Mouse (Mus musculus): ENCODE measurements at regions not wholly inside any gene's neighbourhood (a gene's known extent, or its start where the extent isn't known, plus 50 kb on each side); places are given as distances from the start of the nearest gene placed in this dataset.

- Histone ChIP-seq H3K4me3 (no peak overlapping the region), H3K4me2 (no peak overlapping the region), H3K36me3 (replicated peaks) (no peaks in the 10 kb centered on the region), H3K27ac (no peak overlapping the region), H3K4me1 (no peaks in the 10 kb centered on the region), H3K9me3 (no peaks in the 10 kb centered on the region), H3K9ac (no peak overlapping the region), H3K27me3 (replicated peaks) (no peaks in the 10 kb centered on the region)
- no peak for ATAC-seq (replicated peaks)
- WGBS: 93% methylated on average over 7 of the region's 7 CpGs
These were observed 59.6 kb upstream of the Nabp1 start for GRCm38 (mm10) chr1:51537765-51538360.

GRCm38 (mm10) chr1:51536076-51536475 lies 57.9 kb upstream of the Nabp1 start:
- Histone ChIP-seq H3K36me3 (replicated peaks) (no peaks in the 10 kb centered on the region), H3K9ac (no peak overlapping the region), H3K9me3 (no peaks in the 10 kb centered on the region), H3K27ac (no peak overlapping the region), H3K4me2 (no peak overlapping the region), H3K27me3 (replicated peaks) (no peaks in the 10 kb centered on the region), H3K4me1 (no peaks in the 10 kb centered on the region), H3K4me3 (no peak overlapping the region)
- WGBS: 79% methylated on average over 1 of the region's 1 CpGs
- ATAC-seq (replicated peaks): no peak

- ATAC-seq (replicated peaks): no peak
- WGBS: 96% methylated on average over 2 of the region's 2 CpGs
- H3K9me3 ChIP-seq: no peaks in the 10 kb centered on the region
These were observed 57.2 kb upstream of the Nabp1 start for GRCm38 (mm10) chr1:51535414-51535813.

GRCm38 (mm10) chr1:51531360-51531759 lies 53.1 kb upstream of the Nabp1 start:
- no peaks in the 10 kb centered on the region for H3K4me1 ChIP-seq
- no peaks in the 10 kb centered on the region for H3K36me3 ChIP-seq (replicated peaks)
- H3K9ac ChIP-seq: no peak overlapping the region
- WGBS: 60% methylated on average over 1 of the region's 1 CpGs
- no peak overlapping the region for H3K4me2 ChIP-seq
- H3K9me3 ChIP-seq: no peaks in the 10 kb centered on the region
- no peaks in the 10 kb centered on the region for H3K27me3 ChIP-seq (replicated peaks)
- no peak overlapping the region for H3K4me3 ChIP-seq
- H3K27ac ChIP-seq: no peak overlapping the region
- no peak for ATAC-seq (replicated peaks)

More at GRCm38 (mm10) chr1:51535414-51535813, 57.2 kb upstream of the Nabp1 start:
- H3K27ac ChIP-seq: no peak overlapping the region
- H3K4me1 ChIP-seq: no peaks in the 10 kb centered on the region
- H3K4me2 ChIP-seq: no peak overlapping the region
- no peak overlapping the region for H3K4me3 ChIP-seq
- H3K36me3 ChIP-seq (replicated peaks): no peaks in the 10 kb centered on the region
- no peak overlapping the region for H3K9ac ChIP-seq
- H3K27me3 ChIP-seq (replicated peaks): no peaks in the 10 kb centered on the region

- no peak overlapping the region for H3K9ac ChIP-seq
- H3K27ac ChIP-seq: no peak overlapping the region
- ATAC-seq (replicated peaks): no peak
- no peaks in the 10 kb centered on the region for H3K9me3 ChIP-seq
- no peaks in the 10 kb centered on the region for H3K4me1 ChIP-seq
- H3K4me3 ChIP-seq: no peak overlapping the region
- no peaks in the 10 kb centered on the region for H3K36me3 ChIP-seq (replicated peaks)
- no peak overlapping the region for H3K4me2 ChIP-seq
- 57% methylated on average over 9 of the region's 9 CpGs for WGBS
- H3K27me3 ChIP-seq (replicated peaks): no peaks in the 10 kb centered on the region
These were observed 52.1 kb upstream of the Nabp1 start for GRCm38 (mm10) chr1:51530191-51530926.

DNA sequence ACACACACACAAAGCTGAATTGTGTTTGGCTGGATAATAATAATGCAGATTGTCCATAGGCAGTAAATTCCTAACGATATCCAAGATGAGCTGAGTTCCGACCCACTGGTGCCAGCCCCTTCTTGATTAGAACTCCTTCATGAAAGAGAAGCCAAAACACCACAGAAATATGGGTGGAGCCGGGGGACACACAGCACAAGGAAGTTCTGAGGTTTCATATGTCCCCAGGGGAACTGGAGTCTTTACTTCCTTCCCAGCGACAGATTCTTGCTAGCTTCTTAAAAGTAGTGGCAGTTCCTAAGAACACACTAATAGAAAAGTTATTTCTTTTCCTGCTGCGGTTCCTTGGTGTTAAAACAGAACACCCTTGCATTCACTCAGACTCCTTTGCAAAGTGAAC lies 51.4 kb upstream of the Nabp1 start:
- no peak for ATAC-seq (replicated peaks)
- Histone ChIP-seq H3K9ac (no peak overlapping the region), H3K9me3 (no peaks in the 10 kb centered on the region), H3K27me3 (replicated peaks) (no peaks in the 10 kb centered on the region), H3K4me1 (no peaks in the 10 kb centered on the region), H3K4me2 (no peak overlapping the region), H3K27ac (no peak overlapping the region), H3K4me3 (no peak overlapping the region), H3K36me3 (replicated peaks) (no peaks in the 10 kb centered on the region)
- WGBS: 83% methylated on average over 5 of the region's 5 CpGs

DNA sequence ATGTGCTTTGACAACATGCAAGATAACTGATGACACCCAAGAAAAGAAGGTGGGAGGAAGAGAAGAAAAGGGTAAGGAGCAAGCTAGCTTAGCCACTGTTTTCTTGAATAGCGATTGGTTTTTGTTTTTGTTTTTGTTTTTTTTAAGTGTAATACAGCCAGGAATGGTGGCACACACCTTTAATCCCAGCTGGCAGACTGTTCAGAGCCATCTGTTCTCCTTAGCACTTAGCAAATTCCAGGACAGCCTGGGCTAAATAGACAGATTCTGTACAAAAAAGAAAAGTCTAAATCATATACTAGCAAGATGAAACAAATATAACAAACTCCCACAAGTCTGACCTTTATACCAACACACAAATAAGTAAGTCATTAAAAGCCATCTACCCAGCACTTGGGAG lies 50.4 kb upstream of the Nabp1 start:
- Histone ChIP-seq H3K27me3 (replicated peaks) (no peaks in the 10 kb centered on the region), H3K27ac (no peak overlapping the region), H3K9ac (no peak overlapping the region), H3K4me2 (no peak overlapping the region), H3K9me3 (no peaks in the 10 kb centered on the region), H3K4me3 (no peak overlapping the region), H3K36me3 (replicated peaks) (no peaks in the 10 kb centered on the region), H3K4me1 (no peaks in the 10 kb centered on the region)
- ATAC-seq (replicated peaks): no peak
- WGBS: 81% methylated on average over 1 of the region's 1 CpGs
